Mouse (Mus musculus): ENCODE data around the gene Matk. TPM values are rescaled to one million over a fixed set of nuclear protein-coding genes. Genes with fewer than 3 reads are reported as not detected.

The Matk gene
- total RNA-seq, 4 experiments from 2014 or later, result 0.31 TPM; not detected in 2

DNA sequence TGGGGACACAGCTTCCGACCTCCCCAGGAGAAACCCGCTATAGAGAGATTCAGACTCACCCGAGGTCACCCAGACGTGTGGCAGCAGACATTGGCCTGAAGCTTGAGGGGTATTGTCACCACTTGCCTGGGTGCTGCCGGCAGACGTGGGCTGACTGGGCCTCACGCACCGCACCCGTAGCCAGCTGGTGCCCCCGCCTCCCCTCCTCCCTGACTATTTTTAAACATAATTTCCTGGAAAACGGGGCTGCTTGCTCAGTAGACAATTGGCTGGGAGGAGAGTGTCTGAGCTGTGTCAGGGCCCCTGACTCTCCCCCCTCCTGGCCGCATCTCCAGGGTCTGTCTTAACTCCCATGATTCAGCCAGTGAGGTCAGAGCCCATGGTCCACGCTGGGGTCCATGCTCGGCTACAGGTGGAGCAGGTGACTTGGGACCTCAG, 50.1 kb downstream of the Matk start:
- no peak for DNase-seq (ENCODE audit: low spot score in 2 of 2)

DNA sequence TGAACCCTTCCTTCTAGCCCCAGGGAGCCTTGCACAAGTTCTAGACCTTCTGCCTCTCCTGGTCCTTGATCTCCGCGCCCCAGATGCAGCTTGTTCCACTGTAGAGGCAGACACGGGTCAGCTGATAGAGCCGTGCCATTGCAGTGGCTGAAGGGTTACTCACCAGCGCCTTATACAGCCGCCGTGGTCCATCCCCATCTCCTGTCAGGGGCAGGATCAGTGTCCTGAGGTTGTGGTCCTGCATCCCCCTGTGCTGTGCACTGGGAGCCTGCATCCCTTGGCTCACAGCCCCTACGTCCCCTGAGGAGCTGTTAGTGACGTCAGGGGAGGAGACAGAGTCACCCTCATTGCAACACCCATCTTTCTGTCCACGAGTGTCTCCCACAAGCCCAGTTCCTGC, 50.5 kb downstream of the Matk start:
- no peak for DNase-seq (ENCODE audit: low spot score in 2 of 2)

DNA sequence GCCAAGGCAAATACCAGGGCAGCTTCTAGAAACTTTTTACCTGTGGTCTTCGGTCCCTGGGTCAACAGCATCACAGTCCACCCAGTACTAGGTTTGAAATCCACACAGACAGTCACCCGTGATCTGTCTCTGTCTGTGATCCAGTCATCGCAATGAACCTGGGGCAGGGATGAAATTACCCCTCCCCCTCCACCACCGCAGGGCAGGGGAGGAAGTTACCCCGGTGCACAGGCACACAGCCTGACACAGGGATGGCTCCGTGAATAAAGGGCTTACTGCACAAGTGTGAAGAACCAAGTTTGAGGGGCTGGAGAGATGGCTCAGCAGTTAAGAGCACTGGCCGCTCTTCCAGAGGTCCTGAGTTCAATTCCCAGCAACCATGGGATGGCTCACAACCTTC, 51.0 kb downstream of the Matk start:
- no peak for DNase-seq (ENCODE audit: low spot score in 2 of 2)

DNA sequence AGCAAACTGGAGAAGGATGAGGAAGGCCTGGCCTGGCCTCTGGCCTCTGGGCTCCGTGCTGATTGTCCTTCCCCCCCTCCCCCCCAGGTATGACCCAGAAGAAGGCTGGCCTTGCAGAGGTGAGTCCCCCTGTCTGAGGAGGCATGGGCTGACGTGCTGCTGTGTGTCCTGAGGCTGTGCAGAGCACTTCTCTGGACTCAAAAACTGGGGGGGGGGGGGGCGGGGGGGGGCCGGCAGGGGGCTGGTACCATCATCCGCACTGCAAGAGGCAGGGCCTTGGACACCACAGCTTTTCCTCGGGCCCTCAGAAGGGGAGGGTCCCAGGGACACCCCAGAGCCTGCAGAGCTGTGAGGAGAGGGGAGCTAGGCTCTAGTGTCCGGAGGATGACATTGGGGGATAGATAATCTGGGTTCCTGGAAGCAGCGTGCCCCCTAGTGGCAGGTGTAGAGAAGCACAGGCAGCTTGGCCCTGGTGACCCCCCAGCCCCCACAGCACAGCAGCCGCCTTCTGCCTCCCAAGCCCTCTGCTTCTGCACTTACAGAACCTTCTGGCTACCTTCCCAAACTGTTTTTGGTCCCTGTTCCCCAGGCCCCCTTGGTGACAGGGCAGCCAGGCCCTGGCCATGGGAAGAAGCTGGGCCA, 52.0 kb downstream of the Matk start:
- DNase-seq (ENCODE audit: low spot score in 2 of 2), result no peak

DNA sequence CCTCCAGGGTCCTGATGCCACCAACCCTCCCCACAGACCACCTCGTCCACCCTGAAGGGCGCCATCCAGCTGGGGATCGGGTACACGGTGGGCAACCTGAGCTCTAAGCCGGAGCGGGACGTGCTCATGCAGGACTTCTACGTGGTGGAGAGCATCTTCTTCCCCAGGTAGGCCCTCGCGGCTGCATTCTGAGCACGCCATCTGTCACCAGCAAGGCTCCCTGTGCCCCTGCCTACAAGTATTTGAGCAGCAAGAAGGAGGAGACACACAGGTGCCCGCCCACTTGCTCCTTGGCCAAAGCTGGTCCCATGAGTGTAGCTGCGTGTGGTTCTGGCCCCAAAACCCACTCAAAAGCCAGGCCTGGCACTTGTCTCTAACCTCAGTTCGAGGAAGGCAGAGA, 52.9 kb downstream of the Matk start:
- DNase-seq (ENCODE audit: low spot score in 2 of 2), result no peak

DNA sequence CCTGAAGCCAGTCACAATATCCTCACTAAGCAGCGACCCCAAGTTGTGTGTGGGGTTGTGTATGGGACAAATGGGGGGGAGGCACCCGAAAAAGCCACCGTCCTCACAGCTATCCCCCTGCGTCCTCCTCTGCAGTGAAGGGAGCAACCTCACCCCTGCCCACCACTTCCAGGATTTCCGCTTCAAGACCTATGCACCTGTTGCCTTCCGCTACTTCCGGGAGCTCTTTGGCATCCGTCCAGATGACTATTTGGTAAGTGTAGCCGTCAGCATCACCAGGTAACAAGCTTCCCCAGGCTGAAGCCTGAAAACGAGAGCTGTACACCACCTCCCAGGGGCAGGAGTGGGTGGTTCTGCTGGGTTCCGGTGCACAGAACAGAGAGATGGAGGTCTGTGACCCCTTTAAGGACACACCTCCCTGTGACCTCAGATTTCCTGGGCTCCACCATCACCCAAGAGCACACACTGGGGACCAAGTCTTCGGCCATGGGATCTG, 53.5 kb downstream of the Matk start:
- no peak for DNase-seq (ENCODE audit: low spot score in 2 of 2)

DNA sequence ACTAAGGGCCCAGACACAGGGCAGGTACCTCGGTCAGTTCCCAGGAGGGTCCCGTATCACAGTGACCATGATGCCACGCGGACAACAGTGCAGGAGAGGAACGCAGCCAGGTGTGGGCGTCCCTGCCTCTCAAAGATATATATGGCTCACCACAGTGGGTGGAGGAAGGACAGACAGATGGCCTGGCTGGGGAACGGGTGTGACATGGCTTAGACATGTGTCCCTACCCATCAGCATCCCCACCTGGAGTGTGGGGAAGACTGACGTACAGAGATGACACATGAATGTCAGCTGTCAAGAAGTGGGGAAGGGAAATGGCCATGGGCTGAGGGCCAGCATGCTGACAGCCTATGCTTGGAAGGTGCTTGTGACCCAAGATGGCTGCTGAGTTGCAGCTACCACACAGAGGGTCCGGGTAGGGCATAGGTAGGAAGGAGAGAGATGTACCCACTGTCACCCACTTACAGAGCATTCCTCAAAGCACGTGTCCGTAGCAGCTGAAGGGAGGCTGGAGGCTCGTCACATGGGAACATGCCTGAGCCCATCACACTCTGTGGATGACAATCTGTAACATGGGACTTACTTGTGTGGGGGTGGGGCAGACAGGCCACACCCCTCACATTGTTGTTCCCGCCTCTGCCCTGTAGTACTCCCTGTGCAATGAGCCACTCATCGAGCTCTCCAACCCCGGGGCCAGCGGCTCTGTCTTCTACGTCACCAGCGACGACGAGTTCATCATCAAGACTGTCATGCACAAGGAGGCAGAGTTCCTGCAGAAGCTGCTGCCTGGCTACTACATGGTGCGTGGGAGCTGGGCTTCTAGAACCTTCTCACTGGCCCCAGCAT, 54.3 kb downstream of the Matk start:
- no peak for DNase-seq (ENCODE audit: low spot score in 2 of 2)

DNA sequence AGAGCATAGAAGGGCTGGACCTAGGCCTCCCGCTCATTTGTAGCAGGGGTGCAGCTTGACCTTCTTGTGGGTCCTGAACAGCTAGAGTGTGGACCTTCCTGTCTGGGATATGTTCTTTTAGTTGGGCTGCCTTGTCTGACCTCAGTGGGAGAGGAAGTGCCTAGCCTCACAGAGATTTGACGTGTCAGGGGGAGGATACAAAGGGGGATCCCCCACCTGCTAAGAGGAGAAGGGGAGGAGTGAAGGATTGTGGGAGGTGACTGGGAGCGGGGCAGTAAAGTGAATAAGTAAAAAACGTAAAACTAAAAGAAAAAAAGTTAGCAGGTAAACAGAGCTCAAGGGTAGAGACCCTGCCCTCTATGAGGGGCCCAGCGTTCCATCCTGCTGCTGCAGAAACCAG, 56.8 kb downstream of the Matk start:
- DNase-seq (ENCODE audit: low spot score in 2 of 2), result no peak

Small RNA genes lying within 50 kb of the gene (microRNA-seq; reads per million reads assigned to microRNA genes)
- gene Mir3057, result 31.6 reads per million, percentile 31 among the genes with 10 or more reads in this experiment

Other genes with a start within 250 kb of the Matk start
- 1 to 10 TPM; 1.1 to 2.7 (median 1.7) TPM for gene Gng7, start 238.0 kb upstream of the Matk start, total RNA-seq (2022)
- under 1 TPM in 1 of 4 experiments, not detected in 3; 0.24 TPM for gene Diras1, start 227.3 kb upstream of the Matk start, total RNA-seq (2022)
- gene Slc39a3, start 215.5 kb upstream of the Matk start, total RNA-seq (2022), result 10 to 100 TPM; 12.9 to 15.3 (median 13.9) TPM
- 100 to 1,000 TPM in 3 of 4 experiments, 10 to 100 TPM in 1; 99.1 to 108 (median 105) TPM for gene Sgta, start 192.8 kb upstream of the Matk start, total RNA-seq (2022)
- gene Thop1, start 182.9 kb upstream of the Matk start, total RNA-seq (2022), result 10 to 100 TPM; 21.7 to 24.1 (median 22.9) TPM
- gene Creb3l3, start 154.1 kb upstream of the Matk start, total RNA-seq (2022), result under 1 TPM in 1 of 4 experiments, not detected in 3; 0.44 TPM
- 100 to 1,000 TPM; 197 to 233 (median 208) TPM for gene Map2k2, start 147.0 kb upstream of the Matk start, total RNA-seq (2022)
- 10 to 100 TPM; 24.8 to 28.9 (median 25.5) TPM for gene Zbtb7a, start 117.7 kb upstream of the Matk start, total RNA-seq (2022)
- 10 to 100 TPM; 14.0 to 19.0 (median 16.2) TPM for gene Pias4, start 85.0 kb upstream of the Matk start, total RNA-seq (2022)
- 1,000 to 10,000 TPM; 1,293 to 1,550 (median 1,345) TPM for gene Eef2, start 76.3 kb upstream of the Matk start, total RNA-seq (2022)
- 10 to 100 TPM; 25.2 to 31.5 (median 27.3) TPM for gene Dapk3, start 69.9 kb upstream of the Matk start, total RNA-seq (2022)
- gene 4930442H23Rik, start 69.1 kb upstream of the Matk start, total RNA-seq (2022), result not detected
- gene Nmrk2, start 50.9 kb upstream of the Matk start, total RNA-seq (2022), result 100 to 1,000 TPM in 1 of 4 experiments, 10 to 100 TPM in 3; 15.3 to 106 (median 44.7) TPM
- not detected for gene Atcay, start 22.1 kb upstream of the Matk start, total RNA-seq (2022)
- gene Zfr2, start 19.8 kb upstream of the Matk start, total RNA-seq (2022), result 1 to 10 TPM; 1.8 to 2.7 (median 2.1) TPM
- gene Mrpl54, start 14.0 kb downstream of the Matk start, total RNA-seq (2022), result 100 to 1,000 TPM in 3 of 4 experiments, 10 to 100 TPM in 1; 96.1 to 111 (median 102) TPM
- gene Apba3, start 14.0 kb downstream of the Matk start, total RNA-seq (2022), result 100 to 1,000 TPM in 2 of 4 experiments, 10 to 100 TPM in 2; 94.6 to 106 (median 98.8) TPM
- not detected for gene Tjp3, start 38.6 kb downstream of the Matk start, total RNA-seq (2022)
- gene Pip5k1c, start 40.0 kb downstream of the Matk start, total RNA-seq (2022), result 10 to 100 TPM; 18.5 to 22.8 (median 21.9) TPM
- gene Cactin, start 68.2 kb downstream of the Matk start, total RNA-seq (2022), result 10 to 100 TPM in 1 of 4 experiments, 1 to 10 TPM in 3; 9.4 to 11.3 (median 9.8) TPM
- under 1 TPM; 0.12 to 0.36 (median 0.19) TPM for gene Tbxa2r, start 75.8 kb downstream of the Matk start, total RNA-seq (2022)
- 1 to 10 TPM in 1 of 4 experiments, under 1 TPM in 3; 0.46 to 1.2 (median 0.73) TPM for gene Gipc3, start 90.3 kb downstream of the Matk start, total RNA-seq (2022)
- 10 to 100 TPM; 16.9 to 22.8 (median 21.1) TPM for gene Hmg20b, start 97.5 kb downstream of the Matk start, total RNA-seq (2022)
- gene Mfsd12, start 104.6 kb downstream of the Matk start, total RNA-seq (2022), result 1 to 10 TPM; 1.7 to 3.1 (median 2.1) TPM
- gene 4930404N11Rik, start 112.9 kb downstream of the Matk start, total RNA-seq (2022), result under 1 TPM; 0.22 to 0.68 (median 0.60) TPM
- 10 to 100 TPM; 14.8 to 18.5 (median 16.6) TPM for gene Fzr1, start 125.6 kb downstream of the Matk start, total RNA-seq (2022)
- 10 to 100 TPM; 46.5 to 50.1 (median 47.4) TPM for gene Dohh, start 131.5 kb downstream of the Matk start, total RNA-seq (2022)
- 1 to 10 TPM in 2 of 4 experiments, under 1 TPM in 2; 0.59 to 1.8 (median 1.1) TPM for gene Gm48551, start 131.5 kb downstream of the Matk start, total RNA-seq (2022)
- gene Gm48552, start 136.1 kb downstream of the Matk start, total RNA-seq (2022), result 1 to 10 TPM in 2 of 4 experiments, under 1 TPM in 1, not detected in 1; 0.43 to 1.1 (median 1.1) TPM
- not detected for gene Smim24, start 140.1 kb downstream of the Matk start, total RNA-seq (2022)
- gene Nfic, start 202.7 kb downstream of the Matk start, total RNA-seq (2022), result 100 to 1,000 TPM; 223 to 267 (median 235) TPM
- under 1 TPM in 2 of 4 experiments, not detected in 2; 0.05 to 0.31 TPM for gene Celf5, start 229.8 kb downstream of the Matk start, total RNA-seq (2022)
- gene Ncln, start 243.5 kb downstream of the Matk start, total RNA-seq (2022), result 10 to 100 TPM; 41.6 to 49.3 (median 43.1) TPM
- gene S1pr4, start 247.2 kb downstream of the Matk start, total RNA-seq (2022), result 1 to 10 TPM in 1 of 4 experiments, under 1 TPM in 3; 0.27 to 1.0 (median 0.59) TPM

All from gastrocnemius, adult 8-10 months (tissue).